Mouse (Mus musculus): ENCODE data around the gene Cnbp. TPM values are rescaled to one million over a fixed set of nuclear protein-coding genes. Genes with fewer than 3 reads are reported as not detected.

Gene Cnbp
- 795 and 826 TPM in 2 replicates for polyA plus RNA-seq (2016; fragmentation: Nextera tagmentation; extraction: Ambion mirVana)

DNA sequence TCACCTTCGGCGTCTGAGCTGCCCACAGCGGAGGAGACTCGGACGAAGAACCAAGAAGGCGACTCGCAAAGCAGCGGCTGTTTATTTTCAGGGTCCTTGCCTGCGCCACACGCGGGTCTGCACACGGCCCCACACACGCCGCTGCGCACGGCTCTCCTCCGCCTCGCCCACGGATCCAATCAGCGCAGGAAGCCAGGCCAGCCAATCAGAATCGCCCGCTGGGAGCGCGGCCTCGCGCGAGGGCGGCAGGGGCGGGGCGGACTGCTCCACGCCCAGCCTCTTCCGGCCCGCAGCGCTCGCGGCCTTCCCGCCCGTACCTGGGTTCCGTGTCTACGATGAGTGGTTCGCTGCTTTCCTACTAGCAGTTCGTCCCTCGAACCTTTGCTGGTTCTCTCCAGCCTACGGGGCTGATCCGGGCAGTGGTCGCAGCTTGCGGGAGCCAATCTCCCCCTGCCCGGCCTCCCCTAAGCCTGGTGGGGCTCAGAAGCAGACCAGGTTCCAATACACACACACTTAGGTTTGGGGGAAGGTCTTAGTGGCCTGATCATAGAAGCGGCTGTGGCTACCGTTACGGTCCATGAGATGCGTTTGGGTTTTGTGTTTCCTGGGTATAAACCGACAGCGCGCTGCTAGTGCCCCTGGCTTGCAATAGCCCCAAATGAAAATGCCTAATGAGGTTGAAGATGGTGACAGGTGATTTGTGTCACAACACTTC lies at the start of gene Cnbp:
Cnbp (minus strand) TSS at position 207 of the 715 bp plus-strand sequence.
- peak; percentile 97 for ATAC-seq (ENCODE audit: low FRiP score, low read depth)
- Histone ChIP-seq H3K4me3 (peak within 1 kb of the TSS; percentile 100), H3K36me3 (no peaks in the 10 kb centered on the region; the same call in 1 of the 2 replicates), H3K27ac (peak within 1 kb of the TSS; percentile 83), H3K9ac (peak within 1 kb of the TSS; percentile 99), H3K9me3 (no peaks in the 10 kb centered on the region), H3K4me2 (replicated peaks) (peak within 1 kb of the TSS; percentile 84), H3K4me1 (peaks cover 22% of the 10 kb centered on the region; the same call in 1 of the 2 replicates), H3K27me3 (replicated peaks) (no peaks in the 10 kb centered on the region)
- WGBS, result under 1% methylated on average over 55 of the region's 55 CpGs

DNA sequence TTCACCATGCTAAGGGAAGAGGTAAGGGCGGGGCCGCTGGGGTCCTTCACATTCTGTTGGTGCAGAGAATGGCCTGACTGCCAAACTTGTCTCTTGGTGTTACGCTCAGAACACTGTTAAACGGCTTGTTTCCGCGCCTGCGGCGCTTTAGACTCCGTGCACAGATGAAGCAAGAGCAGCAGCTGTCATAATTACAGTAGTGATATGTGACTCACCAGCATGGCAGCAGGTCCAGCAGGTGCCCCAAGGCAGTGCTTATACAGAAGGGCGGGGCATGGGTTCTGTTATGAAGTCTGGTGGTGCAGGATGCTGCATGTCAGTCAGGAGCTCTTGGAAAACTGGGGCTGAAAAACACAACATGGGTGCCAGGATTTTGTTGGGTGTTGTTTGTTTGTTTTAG lies 47.1 kb upstream of the Cnbp start:
- no peak overlapping the region for H3K9ac ChIP-seq
- no peaks in the 10 kb centered on the region for H3K9me3 ChIP-seq
- no peak overlapping the region for H3K4me3 ChIP-seq
- peaks cover 96% of the 10 kb centered on the region for H3K36me3 ChIP-seq
- no peak overlapping the region for H3K27ac ChIP-seq
- no peak for ATAC-seq (ENCODE audit: low FRiP score, low read depth)
- H3K4me2 ChIP-seq (replicated peaks), result no peak overlapping the region
- H3K4me1 ChIP-seq, result no peaks in the 10 kb centered on the region
- H3K27me3 ChIP-seq (replicated peaks), result no peaks in the 10 kb centered on the region
- 97% methylated on average over 10 of the region's 10 CpGs for WGBS

DNA sequence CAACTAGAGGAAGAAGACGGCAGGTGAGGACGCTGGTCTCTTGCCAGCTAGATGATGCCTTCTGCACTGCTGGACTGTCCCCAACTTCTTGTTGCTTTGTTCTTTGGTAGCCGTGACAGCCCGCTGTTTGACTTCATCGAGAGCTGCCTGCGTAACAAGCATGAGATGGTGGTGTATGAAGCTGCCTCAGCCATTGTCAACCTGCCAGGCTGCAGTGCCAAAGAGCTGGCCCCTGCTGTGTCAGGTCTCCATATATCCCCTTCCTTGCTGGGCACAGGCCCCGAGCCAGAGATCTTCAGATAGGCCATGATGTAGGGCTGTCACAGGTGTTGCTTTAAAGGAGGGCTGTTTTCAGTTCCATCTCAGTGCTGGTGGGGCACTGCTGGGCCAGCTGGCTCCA lies 43.0 kb upstream of the Cnbp start:
- H3K4me1 ChIP-seq, result peaks cover 2% of the 10 kb centered on the region; the same call in 1 of the 2 replicates
- H3K9me3 ChIP-seq, result no peaks in the 10 kb centered on the region
- 88% methylated on average over 7 of the region's 7 CpGs for WGBS
- H3K4me2 ChIP-seq (replicated peaks), result no peak overlapping the region
- H3K27ac ChIP-seq, result no peak overlapping the region
- no peaks in the 10 kb centered on the region for H3K27me3 ChIP-seq (replicated peaks)
- H3K4me3 ChIP-seq, result no peak overlapping the region
- ATAC-seq (ENCODE audit: low FRiP score, low read depth), result no peak
- peaks cover 93% of the 10 kb centered on the region for H3K36me3 ChIP-seq
- no peak overlapping the region for H3K9ac ChIP-seq

DNA sequence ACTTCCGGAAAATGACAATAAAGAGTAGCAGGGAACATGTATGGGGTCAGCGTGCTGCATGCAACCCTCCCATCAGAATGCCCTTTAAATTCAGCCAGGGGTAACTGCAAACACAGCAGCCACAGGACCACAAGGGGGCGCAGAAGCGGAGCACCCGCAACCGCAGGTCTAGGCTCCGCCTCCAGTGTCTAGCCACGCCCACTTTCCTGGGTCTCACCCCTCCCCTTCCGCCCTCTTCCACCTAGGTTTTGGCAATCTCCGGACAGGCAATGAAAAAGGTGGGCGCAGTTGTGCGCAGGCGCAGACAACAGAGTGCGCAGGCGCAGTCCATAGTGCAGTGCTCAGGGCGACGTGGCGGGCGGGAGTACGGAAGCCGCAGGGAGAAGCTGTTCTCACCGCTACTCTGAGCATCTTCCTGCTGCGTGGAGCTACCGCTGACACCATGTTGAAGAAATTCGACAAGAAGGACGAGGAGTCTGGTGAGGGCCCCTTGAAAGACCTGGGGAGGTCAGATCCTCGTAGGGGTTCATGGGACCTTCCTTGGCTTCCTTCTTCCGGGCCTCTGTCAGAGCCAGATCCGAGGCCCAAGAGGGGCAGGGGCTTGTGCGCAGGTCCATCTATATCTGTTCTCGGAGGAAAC lies 36.8 kb upstream of the Cnbp start, which contains the start of gene Copg1:
Copg1 (plus strand) TSS at position 221 of the 640 bp plus-strand sequence.
- Histone ChIP-seq H3K4me3 (peak within 1 kb of the TSS; percentile 54), H3K36me3 (peaks cover 33% of the 10 kb centered on the region), H3K27ac (no peak within 1 kb of the TSS; the same call in 1 of the 2 replicates), H3K9me3 (no peaks in the 10 kb centered on the region), H3K4me1 (peaks cover 10% of the 10 kb centered on the region), H3K27me3 (replicated peaks) (no peaks in the 10 kb centered on the region), H3K4me2 (replicated peaks) (peak within 1 kb of the TSS; percentile 70), H3K9ac (peak within 1 kb of the TSS; percentile 86)
- under 1% methylated on average over 31 of the region's 31 CpGs for WGBS
- ATAC-seq (ENCODE audit: low FRiP score, low read depth), result peak; percentile 95

DNA sequence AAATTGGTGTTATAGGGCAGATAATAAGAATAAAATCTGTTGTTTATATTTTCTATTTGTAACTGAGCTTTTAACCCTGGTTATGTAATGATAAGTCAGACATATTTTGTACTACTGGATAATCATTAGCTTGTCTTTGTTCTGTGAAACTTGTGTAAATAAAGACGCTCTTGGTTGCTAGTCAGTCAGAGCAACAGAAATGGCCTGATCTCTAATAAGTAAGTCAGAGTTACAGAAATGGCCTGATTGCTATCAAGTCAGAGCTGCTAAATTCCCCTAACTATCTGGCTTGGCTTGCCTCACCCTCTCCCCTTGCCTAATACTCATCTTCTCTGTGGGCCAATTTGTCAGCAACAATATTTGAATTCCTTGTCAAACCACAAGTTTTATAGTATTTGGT lies 35.8 kb upstream of the Cnbp start:
- Histone ChIP-seq H3K9me3 (no peaks in the 10 kb centered on the region), H3K4me3 (no peak overlapping the region), H3K4me2 (replicated peaks) (no peak overlapping the region), H3K4me1 (peaks cover 10% of the 10 kb centered on the region), H3K27me3 (replicated peaks) (no peaks in the 10 kb centered on the region), H3K27ac (no peak overlapping the region), H3K9ac (no peak overlapping the region), H3K36me3 (peaks cover 23% of the 10 kb centered on the region)
- no peak for ATAC-seq (ENCODE audit: low FRiP score, low read depth)
- 98% methylated on average over 1 of the region's 1 CpGs for WGBS

DNA sequence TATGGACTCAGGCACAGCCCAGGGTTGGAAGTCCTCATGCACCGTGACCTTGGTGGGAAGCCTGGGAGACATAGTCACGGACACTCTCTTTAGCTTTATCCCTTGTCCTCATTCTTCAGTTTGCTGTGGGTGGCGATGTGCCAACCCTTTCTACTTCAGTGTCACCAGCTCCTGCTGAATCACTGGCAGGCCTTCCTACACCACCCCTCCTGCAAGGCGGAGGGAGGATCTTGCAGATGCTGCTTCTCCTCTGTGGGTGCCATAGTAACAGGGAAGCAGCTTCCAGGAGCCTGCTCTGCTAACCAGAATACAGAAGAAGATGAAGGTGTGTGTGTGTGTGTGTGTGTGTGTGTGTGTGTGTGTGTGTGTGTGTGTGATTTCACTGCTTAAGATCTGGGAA lies 31.9 kb upstream of the Cnbp start:
- 65% methylated on average over 4 of the region's 4 CpGs for WGBS
- no peak for ATAC-seq (ENCODE audit: low FRiP score, low read depth)
- no peak overlapping the region for H3K9ac ChIP-seq
- no peaks in the 10 kb centered on the region for H3K4me1 ChIP-seq
- H3K9me3 ChIP-seq, result no peaks in the 10 kb centered on the region
- no peak overlapping the region for H3K4me2 ChIP-seq (replicated peaks)
- H3K4me3 ChIP-seq, result no peak overlapping the region
- H3K36me3 ChIP-seq, result no peaks in the 10 kb centered on the region
- no peak overlapping the region for H3K27ac ChIP-seq
- no peaks in the 10 kb centered on the region for H3K27me3 ChIP-seq (replicated peaks)

DNA sequence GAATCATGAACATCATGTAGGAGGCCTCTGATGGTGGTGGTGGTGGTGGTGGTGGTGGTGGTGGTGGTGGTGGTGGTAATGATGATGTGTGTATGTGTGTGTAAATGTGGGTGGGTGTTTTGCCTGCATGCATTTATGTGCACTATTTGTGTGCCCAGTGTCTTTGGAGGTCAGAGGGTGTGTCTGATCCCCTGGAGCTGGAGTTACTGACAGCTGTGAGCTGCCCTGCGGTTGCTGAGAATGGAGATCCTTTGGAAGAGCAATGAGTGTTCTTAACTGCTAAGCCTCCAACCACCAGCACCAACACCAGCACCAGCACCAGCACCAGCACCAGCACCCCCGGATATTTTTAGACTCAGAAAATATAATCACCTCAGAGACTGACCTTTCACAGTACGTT lies 31.3 kb upstream of the Cnbp start:
- no peaks in the 10 kb centered on the region for H3K4me1 ChIP-seq
- no peak overlapping the region for H3K4me2 ChIP-seq (replicated peaks)
- 85% methylated on average over 3 of the region's 3 CpGs for WGBS
- no peaks in the 10 kb centered on the region for H3K36me3 ChIP-seq
- no peaks in the 10 kb centered on the region for H3K27me3 ChIP-seq (replicated peaks)
- no peaks in the 10 kb centered on the region for H3K9me3 ChIP-seq
- no peak overlapping the region for H3K27ac ChIP-seq
- no peak overlapping the region for H3K4me3 ChIP-seq
- H3K9ac ChIP-seq, result no peak overlapping the region
- no peak for ATAC-seq (ENCODE audit: low FRiP score, low read depth)

DNA sequence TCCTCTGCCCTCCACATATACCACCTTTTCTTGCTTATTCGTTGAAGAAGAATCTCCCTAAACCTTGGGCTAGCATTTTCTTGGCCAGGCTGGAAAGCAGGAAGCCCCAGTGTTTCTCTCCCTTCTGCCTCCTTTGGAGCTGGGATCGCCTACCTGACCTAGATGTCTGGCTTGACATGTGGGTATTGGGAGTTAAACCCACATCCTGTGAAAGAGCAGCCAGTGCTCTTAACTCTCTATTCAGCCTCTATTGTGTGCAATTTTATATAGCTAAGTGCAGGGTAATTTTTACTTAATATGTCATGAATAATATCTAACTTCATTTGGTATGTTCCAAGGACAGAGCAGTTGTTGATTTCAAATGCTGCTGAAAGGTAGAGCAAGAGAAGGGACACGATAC lies 28.7 kb upstream of the Cnbp start:
- Histone ChIP-seq H3K27ac (no peak overlapping the region), H3K4me3 (no peak overlapping the region), H3K9me3 (no peaks in the 10 kb centered on the region), H3K9ac (no peak overlapping the region), H3K4me1 (no peaks in the 10 kb centered on the region), H3K36me3 (no peaks in the 10 kb centered on the region), H3K27me3 (replicated peaks) (no peaks in the 10 kb centered on the region), H3K4me2 (replicated peaks) (no peak overlapping the region)
- 74% methylated on average over 3 of the region's 3 CpGs for WGBS
- ATAC-seq (ENCODE audit: low FRiP score, low read depth), result no peak

DNA sequence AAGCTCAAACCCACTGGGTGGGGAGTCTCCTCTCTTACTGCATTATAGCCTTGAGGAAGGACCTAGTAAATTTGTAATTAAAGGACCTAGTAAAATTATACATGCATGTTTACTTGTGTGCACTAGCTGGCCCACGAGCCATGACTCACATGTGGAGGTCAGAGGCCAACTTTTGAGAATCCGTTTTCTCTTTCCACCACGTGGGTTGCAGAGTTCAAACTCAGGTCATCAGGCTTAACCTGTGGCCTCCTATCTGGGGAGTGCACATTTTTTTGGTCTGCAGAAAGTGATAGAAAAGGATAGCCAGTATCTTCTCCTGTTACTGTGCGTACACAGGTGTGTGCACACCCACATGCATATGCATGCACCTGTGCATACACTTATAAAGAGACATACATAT lies 28.1 kb upstream of the Cnbp start:
- Histone ChIP-seq H3K4me1 (no peaks in the 10 kb centered on the region), H3K36me3 (no peaks in the 10 kb centered on the region), H3K9ac (no peak overlapping the region), H3K4me2 (replicated peaks) (no peak overlapping the region), H3K27me3 (replicated peaks) (no peaks in the 10 kb centered on the region), H3K27ac (no peak overlapping the region), H3K4me3 (no peak overlapping the region), H3K9me3 (no peaks in the 10 kb centered on the region)
- WGBS, result 51% methylated on average over 4 of the region's 4 CpGs
- no peak for ATAC-seq (ENCODE audit: low FRiP score, low read depth)

DNA sequence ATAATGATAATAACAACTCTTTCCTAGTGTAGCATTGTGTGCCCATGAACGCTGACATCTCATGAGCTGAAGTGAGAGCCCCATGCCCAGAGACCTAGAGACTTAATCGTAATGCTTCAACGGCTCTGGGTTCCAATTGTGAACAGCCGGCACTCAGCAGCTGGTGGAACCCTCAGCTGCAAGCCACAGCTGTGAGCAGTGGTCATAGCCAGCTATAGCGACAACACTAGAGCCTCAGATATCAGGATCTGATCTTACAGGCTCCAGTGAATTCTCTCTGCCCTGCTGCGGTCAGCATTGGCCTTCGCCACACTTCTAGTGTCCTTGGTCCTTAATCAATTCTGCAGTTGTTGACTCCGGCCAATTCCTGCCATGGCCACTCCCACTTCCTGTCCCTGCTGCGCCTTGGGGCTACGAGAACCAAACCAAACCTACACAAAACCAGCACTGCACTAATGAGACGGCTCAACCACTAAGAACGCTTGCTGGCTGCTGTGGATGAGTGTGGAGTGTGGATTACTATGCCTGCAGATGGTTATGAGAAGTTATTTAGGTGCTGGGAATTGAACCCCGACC lies 25.2 kb upstream of the Cnbp start:
- Histone ChIP-seq H3K36me3 (no peaks in the 10 kb centered on the region), H3K27me3 (replicated peaks) (no peaks in the 10 kb centered on the region), H3K9ac (no peak overlapping the region), H3K27ac (no peak overlapping the region), H3K4me1 (no peaks in the 10 kb centered on the region), H3K4me2 (replicated peaks) (no peak overlapping the region), H3K9me3 (no peaks in the 10 kb centered on the region), H3K4me3 (no peak overlapping the region)
- ATAC-seq (ENCODE audit: low FRiP score, low read depth), result no peak
- WGBS, result 76% methylated on average over 13 of the region's 13 CpGs

DNA sequence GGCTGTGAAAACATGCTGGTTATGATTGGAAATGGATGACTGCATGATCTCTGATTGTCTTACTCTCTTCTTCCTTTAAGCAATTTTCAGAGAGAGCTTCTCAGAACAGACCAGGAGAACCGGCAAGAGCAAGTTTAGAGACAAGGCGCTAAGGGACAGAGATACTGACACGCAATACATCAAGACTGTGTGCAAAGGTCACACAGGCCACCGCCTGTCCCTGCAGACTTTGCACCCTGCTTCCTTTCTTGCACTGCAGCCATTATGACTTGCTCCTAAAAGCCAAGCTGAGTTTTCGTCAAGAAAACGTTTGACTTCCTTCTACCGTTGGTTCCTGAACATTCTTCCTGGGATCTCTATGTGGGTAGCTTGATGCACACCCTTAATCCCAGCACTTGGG lies 24.7 kb upstream of the Cnbp start:
- 85% methylated on average over 7 of the region's 7 CpGs for WGBS
- H3K36me3 ChIP-seq, result no peaks in the 10 kb centered on the region
- H3K9ac ChIP-seq, result no peak overlapping the region
- ATAC-seq (ENCODE audit: low FRiP score, low read depth), result no peak
- H3K4me1 ChIP-seq, result no peaks in the 10 kb centered on the region
- H3K27me3 ChIP-seq (replicated peaks), result no peaks in the 10 kb centered on the region
- no peak overlapping the region for H3K27ac ChIP-seq
- no peak overlapping the region for H3K4me2 ChIP-seq (replicated peaks)
- no peaks in the 10 kb centered on the region for H3K9me3 ChIP-seq
- no peak overlapping the region for H3K4me3 ChIP-seq

DNA sequence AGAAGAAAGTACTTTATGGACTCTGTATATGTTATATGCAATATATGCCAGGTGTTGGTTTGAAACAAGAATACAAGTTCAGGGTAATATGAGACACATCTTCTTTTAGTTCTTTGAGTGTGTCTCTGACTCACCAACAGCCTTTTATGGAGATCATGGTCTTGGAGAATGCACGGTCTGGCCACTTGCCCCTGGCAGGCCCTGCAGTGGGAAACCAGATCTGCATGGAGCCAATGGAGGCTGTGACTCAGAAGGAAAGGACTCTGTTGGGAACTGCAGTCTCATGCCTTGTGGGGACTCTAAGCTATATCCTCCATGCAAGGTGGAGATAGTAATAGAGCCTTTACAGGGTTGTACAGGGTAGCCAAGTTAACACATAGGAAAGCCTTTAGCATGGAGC lies 24.2 kb upstream of the Cnbp start:
- Histone ChIP-seq H3K4me3 (no peak overlapping the region), H3K36me3 (no peaks in the 10 kb centered on the region), H3K27ac (no peak overlapping the region), H3K9ac (no peak overlapping the region), H3K27me3 (replicated peaks) (no peaks in the 10 kb centered on the region), H3K4me1 (no peaks in the 10 kb centered on the region), H3K9me3 (no peaks in the 10 kb centered on the region), H3K4me2 (replicated peaks) (no peak overlapping the region)
- no peak for ATAC-seq (ENCODE audit: low FRiP score, low read depth)
- WGBS, result 80% methylated on average over 1 of the region's 1 CpGs
